Mouse (Mus musculus) cortical plate, adult 2 months (tissue): Measurements from ENCODE around the gene She. TPM values are rescaled to one million over a fixed set of nuclear protein-coding genes. Genes with fewer than 3 reads are reported as not detected.

ENCODE experiments used
- H3K27ac ChIP-seq: fragments of 200-500 bp; 2 replicates; pipeline ENCODE4 v1.5.1; 2012; ENCODE audit warnings: low read length, control low read depth, inconsistent platforms; ENCODE audit not compliant: insufficient read depth
- H3K4me1 ChIP-seq: fragments of 200-500 bp; 2 replicates; pipeline ENCODE4 v1.6.1; 2011; ENCODE audit warnings: low read length; ENCODE audit not compliant: control insufficient read depth, insufficient read depth
- H3K4me3 ChIP-seq: fragments of 200-500 bp; 2 replicates; pipeline ENCODE4 v1.5.1; 2011; ENCODE audit warnings: mild to moderate bottlenecking, low read length, control low read depth; ENCODE audit not compliant: insufficient read depth
- CTCF ChIP-seq: fragments of 200-500 bp; IDR thresholded peaks from 2 replicates; pipeline ENCODE4 v1.5.1; 2011; ENCODE audit warnings: mild to moderate bottlenecking, control low read depth, low read length; ENCODE audit not compliant: insufficient read depth; ENCODE audit errors: extremely low read depth
- POLR2A ChIP-seq: fragments of 200-500 bp; IDR thresholded peaks from 2 replicates; pipeline ENCODE4 v1.6.1; 2011; ENCODE audit warnings: mild to moderate bottlenecking, low read length, control low read depth; ENCODE audit not compliant: insufficient read depth; ENCODE audit errors: extremely low read depth
- polyA plus RNA-seq: library from polyadenylated mRNA; depleted of rRNA; stranded (reverse); fragments of >200 nt; gene quantifications from 2 replicates; pipeline ENCODE4 v1.2.3, GENCODE M21; 2012

The She gene
- polyA plus RNA-seq, 1 experiment = 2.2 TPM

DNA sequence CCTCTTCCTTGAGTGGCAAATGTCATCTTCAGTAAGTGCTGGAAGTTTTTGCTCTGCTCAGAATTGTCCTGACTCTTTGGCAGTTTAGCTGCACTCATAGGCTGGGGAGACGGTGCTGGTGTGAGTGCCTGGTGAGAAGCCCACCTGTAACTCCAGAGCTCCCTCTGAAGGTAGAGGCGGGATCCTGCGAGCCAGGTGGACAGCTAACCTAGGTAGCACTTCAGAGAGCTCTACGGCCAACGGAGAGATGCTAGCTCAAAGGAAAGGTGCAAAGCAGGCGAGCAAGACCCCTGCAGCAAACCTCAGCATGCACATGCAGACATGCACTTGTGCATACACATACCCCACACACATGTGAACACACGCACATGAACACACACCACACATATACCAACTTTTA, 17.1 kb upstream of the She start:
- Histone ChIP-seq H3K27ac (no peak overlapping the region), H3K4me1 (no peaks in the 10 kb centered on the region), H3K4me3 (no peak overlapping the region)
- TF ChIP-seq CTCF = no peak
- no peak for TF ChIP-seq POLR2A

GRCm38 (mm10) chr3:89817056-89817455, 14.1 kb upstream of the She start:
- TF ChIP-seq POLR2A (no peak), CTCF (peak; percentile 31; the same call in 1 of the 2 replicates)
- Histone ChIP-seq H3K4me3 (no peak overlapping the region), H3K27ac (no peak overlapping the region), H3K4me1 (no peaks in the 10 kb centered on the region)

- H3K4me1 ChIP-seq = no peaks in the 10 kb centered on the region
- no peak overlapping the region for H3K27ac ChIP-seq
- H3K4me3 ChIP-seq = no peak overlapping the region
- no peak for TF ChIP-seq CTCF
- no peak for TF ChIP-seq POLR2A
These were observed 12.6 kb upstream of the She start for GRCm38 (mm10) chr3:89818605-89819004.

- Histone ChIP-seq H3K4me1 (no peaks in the 10 kb centered on the region), H3K27ac (no peak overlapping the region), H3K4me3 (no peak overlapping the region)
- TF ChIP-seq POLR2A (no peak), CTCF (no peak)
These were observed 11.3 kb upstream of the She start for GRCm38 (mm10) chr3:89819897-89820296.

- no peak overlapping the region for H3K4me3 ChIP-seq
- H3K27ac ChIP-seq = no peak overlapping the region
- TF ChIP-seq CTCF = no peak
- TF ChIP-seq POLR2A = no peak
- no peaks in the 10 kb centered on the region for H3K4me1 ChIP-seq
These were observed 10.7 kb upstream of the She start for GRCm38 (mm10) chr3:89820311-89821095.

- Histone ChIP-seq H3K4me1 (no peaks in the 10 kb centered on the region), H3K27ac (no peak overlapping the region), H3K4me3 (no peak overlapping the region)
- TF ChIP-seq CTCF = no peak
- TF ChIP-seq POLR2A = no peak
These were observed 10.1 kb upstream of the She start for GRCm38 (mm10) chr3:89821096-89821513.

GRCm38 (mm10) chr3:89821548-89822480, 9.4 kb upstream of the She start:
- Histone ChIP-seq H3K4me1 (no peaks in the 10 kb centered on the region), H3K27ac (no peak overlapping the region), H3K4me3 (no peak overlapping the region)
- TF ChIP-seq POLR2A (no peak), CTCF (no peak)

GRCm38 (mm10) chr3:89823594-89823993, 7.6 kb upstream of the She start:
- Histone ChIP-seq H3K27ac (no peak overlapping the region), H3K4me3 (no peak overlapping the region), H3K4me1 (no peaks in the 10 kb centered on the region)
- TF ChIP-seq CTCF (no peak), POLR2A (no peak)

GRCm38 (mm10) chr3:89826295-89826694, 4.9 kb upstream of the She start:
- no peaks in the 10 kb centered on the region for H3K4me1 ChIP-seq
- no peak overlapping the region for H3K27ac ChIP-seq
- no peak for TF ChIP-seq POLR2A
- TF ChIP-seq CTCF = no peak

More at GRCm38 (mm10) chr3:89826295-89826694, 4.9 kb upstream of the She start:
- H3K4me3 ChIP-seq = no peak overlapping the region
